Mouse (Mus musculus): ENCODE results near the gene Prkd3. TPM values are rescaled to one million over a fixed set of nuclear protein-coding genes. Genes with fewer than 3 reads are reported as not detected.

The Prkd3 gene
- polyA plus RNA-seq, 1 experiment from 2014 or later, result 46.5 TPM

DNA sequence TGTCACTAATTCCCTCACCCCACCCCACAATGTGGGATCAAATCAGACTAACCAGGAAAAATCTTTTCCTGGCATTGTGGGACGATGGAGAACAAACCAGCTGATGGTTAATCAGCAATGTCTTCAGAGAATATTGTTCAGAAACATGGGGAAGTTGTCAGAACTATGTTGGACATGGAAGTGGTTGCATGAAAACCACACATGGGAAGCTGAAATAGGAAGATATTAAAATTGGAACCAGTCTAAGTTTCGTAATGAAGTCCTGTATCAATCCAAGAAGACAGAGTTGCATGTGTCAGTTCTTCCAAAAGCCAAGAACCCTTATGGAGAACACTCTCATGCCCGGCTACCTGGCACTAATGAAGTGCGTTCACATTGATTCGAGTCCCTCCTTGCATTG is 11.0 kb upstream of the Prkd3 start:
- no peaks in the 10 kb centered on the region for H3K9me3 ChIP-seq (replicated peaks)
- no peaks in the 10 kb centered on the region for H3K36me3 ChIP-seq
- no peak overlapping the region for H3K4me2 ChIP-seq (replicated peaks)
- 82% methylated on average over 5 of the region's 5 CpGs for WGBS
- no peaks in the 10 kb centered on the region for H3K27me3 ChIP-seq
- no peak overlapping the region for H3K9ac ChIP-seq
- ATAC-seq (ENCODE audit: low FRiP score), result no peak
- no peak overlapping the region for H3K27ac ChIP-seq
- no peaks in the 10 kb centered on the region for H3K4me1 ChIP-seq
- no peak overlapping the region for H3K4me3 ChIP-seq

DNA sequence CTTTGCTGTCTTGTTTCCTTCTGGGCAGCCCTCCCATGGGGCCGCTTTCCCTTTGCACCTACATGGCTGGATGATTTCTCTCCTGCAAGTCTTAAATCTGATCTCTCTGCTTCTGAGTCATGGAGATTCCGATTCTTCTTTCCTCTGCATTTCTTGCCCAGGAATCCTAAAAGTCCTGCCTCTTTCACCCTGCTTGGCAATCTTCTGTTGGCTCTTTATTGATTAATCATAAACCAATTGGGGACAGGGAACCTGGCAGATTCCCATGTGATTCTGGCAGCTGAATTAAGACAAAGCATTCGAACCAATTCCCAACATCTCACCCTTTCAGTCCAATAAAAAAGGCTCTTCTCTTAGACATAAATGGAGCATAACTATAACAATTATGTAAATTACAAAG is 8.6 kb upstream of the Prkd3 start:
- Histone ChIP-seq H3K9ac (no peak overlapping the region), H3K9me3 (replicated peaks) (no peaks in the 10 kb centered on the region), H3K4me2 (replicated peaks) (no peak overlapping the region), H3K27ac (no peak overlapping the region), H3K36me3 (no peaks in the 10 kb centered on the region), H3K27me3 (no peaks in the 10 kb centered on the region), H3K4me1 (no peaks in the 10 kb centered on the region), H3K4me3 (no peak overlapping the region)
- 84% methylated on average over 3 of the region's 3 CpGs for WGBS
- no peak for ATAC-seq (ENCODE audit: low FRiP score)

DNA sequence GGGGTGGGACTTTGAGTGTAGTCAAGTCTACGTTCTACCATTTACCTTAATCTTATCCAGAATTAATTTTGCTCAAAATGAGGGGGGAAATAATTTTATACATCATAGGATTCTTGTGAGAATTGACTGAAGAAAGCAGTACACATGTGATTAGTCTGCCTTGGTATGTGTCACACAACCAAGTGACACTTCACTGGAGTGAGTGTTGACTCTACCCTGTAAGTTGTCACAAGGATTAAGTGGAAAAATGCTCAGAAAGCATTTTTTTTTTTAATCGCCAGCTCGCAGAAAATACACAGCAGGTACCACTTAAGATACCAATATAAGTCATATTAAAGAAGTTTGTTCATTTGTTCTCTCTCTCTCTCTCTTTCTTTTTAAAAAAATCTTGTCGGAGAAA is 3.9 kb upstream of the Prkd3 start:
- H3K9ac ChIP-seq, result no peak overlapping the region

DNA sequence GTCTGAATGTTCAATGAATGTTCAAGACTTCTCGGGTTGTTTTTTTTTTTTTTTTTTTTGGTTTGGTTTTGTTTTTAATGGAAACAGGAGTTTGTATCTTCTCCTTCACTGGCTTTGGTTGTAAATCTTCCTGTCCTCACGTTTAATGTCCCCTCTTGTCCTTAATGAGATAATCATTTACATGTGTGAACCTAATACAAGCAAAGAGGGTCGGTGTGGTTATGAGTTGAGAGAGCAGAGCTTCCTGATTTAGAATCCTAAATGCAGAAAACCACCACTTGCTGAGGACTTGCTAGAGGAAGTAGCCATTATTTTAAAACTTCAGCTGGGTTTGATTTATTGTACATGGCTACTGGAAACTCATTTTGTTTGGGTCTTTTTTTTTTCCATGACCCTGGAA is 2.1 kb upstream of the Prkd3 start:
- Histone ChIP-seq H3K36me3 (no peaks in the 10 kb centered on the region), H3K4me3 (no peak overlapping the region), H3K9me3 (replicated peaks) (no peaks in the 10 kb centered on the region), H3K4me1 (peaks cover 19% of the 10 kb centered on the region), H3K27ac (no peak overlapping the region), H3K4me2 (replicated peaks) (no peak overlapping the region), H3K9ac (no peak overlapping the region), H3K27me3 (peaks cover 6% of the 10 kb centered on the region)
- ATAC-seq (ENCODE audit: low FRiP score), result no peak
- WGBS, result 41% methylated on average over 3 of the region's 3 CpGs

More for the DNA sequence above, 3.9 kb upstream of the Prkd3 start:
- no peaks in the 10 kb centered on the region for H3K9me3 ChIP-seq (replicated peaks)
- no peak overlapping the region for H3K27ac ChIP-seq
- no peak for ATAC-seq (ENCODE audit: low FRiP score)
- no peak overlapping the region for H3K4me3 ChIP-seq
- 0 out of 2 replicates have a peak, but pooled peaks cover 4% of the 10 kb centered on the region for H3K4me1 ChIP-seq
- peaks cover 6% of the 10 kb centered on the region for H3K27me3 ChIP-seq
- no peaks in the 10 kb centered on the region for H3K36me3 ChIP-seq
- H3K4me2 ChIP-seq (replicated peaks), result no peak overlapping the region
- WGBS, result 84% methylated on average over 4 of the region's 4 CpGs

DNA sequence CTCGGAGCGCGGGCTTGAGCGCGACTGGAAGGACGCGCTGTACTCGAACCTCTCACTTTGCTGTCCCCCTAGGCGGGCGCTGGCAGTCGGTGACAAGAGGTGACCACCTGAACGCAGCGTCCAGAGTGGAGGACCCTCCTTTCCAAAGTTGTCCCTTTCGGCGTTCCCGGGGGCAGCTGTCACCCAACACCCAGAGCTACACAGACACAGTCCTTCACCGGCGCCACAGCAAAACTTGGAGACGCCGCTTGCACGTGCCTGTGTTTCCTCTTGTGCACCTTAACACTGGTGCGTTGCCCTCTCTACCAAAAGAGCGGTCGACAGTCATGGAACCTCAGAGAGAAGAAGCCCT is 344 bp upstream of the Prkd3 start:
- WGBS, result 1% methylated on average over 24 of the region's 24 CpGs
- Histone ChIP-seq H3K4me2 (replicated peaks) (peak overlapping the region; percentile 70), H3K4me3 (peak overlapping the region; percentile 84), H3K27ac (no peak overlapping the region), H3K27me3 (peaks cover 6% of the 10 kb centered on the region), H3K9ac (peak overlapping the region; percentile 83), H3K9me3 (replicated peaks) (no peaks in the 10 kb centered on the region), H3K36me3 (no peaks in the 10 kb centered on the region), H3K4me1 (peaks cover 22% of the 10 kb centered on the region)
- ATAC-seq (ENCODE audit: low FRiP score), result no peak; the same call in 1 of the 2 replicates

DNA sequence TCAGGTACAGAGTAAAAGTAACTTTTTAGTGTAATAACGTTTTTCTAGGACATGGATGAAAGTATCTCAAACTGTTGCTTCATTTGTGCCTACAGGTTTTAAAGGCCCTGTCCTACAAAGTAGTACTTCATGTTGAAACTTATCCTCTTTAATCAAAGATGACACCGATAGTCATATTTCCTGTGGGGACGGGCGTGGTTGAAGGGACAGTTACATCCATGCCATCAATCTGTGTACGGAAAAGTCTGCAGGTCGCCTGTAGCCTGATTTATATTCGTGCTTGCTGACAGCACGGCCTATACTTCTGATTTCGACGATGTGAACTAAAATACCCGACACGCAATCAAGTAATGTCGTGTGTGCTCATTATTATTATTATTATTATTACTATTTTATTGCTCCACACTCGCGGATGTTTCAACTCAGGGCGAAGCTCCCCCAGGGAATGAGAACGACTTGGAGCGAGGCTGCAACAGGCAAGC is 849 bp downstream of the Prkd3 start:
- Histone ChIP-seq H3K36me3 (no peaks in the 10 kb centered on the region), H3K27ac (peak overlapping the region; percentile 89), H3K9ac (peak overlapping the region; percentile 83), H3K4me3 (peak overlapping the region; percentile 84), H3K4me1 (peaks cover 22% of the 10 kb centered on the region), H3K27me3 (peaks cover 6% of the 10 kb centered on the region), H3K4me2 (replicated peaks) (peak overlapping the region; percentile 70), H3K9me3 (replicated peaks) (no peaks in the 10 kb centered on the region)
- peak; percentile 18; the same call in 1 of the 2 replicates for ATAC-seq (ENCODE audit: low FRiP score)
- 0% methylated on average over 18 of the region's 18 CpGs for WGBS

DNA sequence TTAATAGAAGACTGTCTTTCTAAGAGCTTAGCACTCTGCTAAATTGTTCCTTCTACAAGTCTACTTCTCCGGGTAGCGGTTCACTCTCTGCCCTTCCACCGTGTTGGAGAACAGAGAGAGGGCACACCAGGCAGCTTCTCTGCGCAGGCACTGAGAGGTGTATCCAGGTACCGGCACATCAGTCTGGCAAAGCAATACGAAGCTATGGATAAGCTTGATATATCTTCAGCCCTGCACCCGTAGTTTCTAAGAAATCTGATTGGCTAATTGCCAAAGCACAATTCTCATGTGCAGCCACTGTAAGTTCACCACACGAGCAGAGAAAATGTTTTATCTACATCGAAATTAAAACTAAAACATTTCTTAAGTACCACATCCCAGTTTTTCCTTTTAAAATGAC is 2.2 kb downstream of the Prkd3 start:
- Histone ChIP-seq H3K27me3 (peaks cover 6% of the 10 kb centered on the region), H3K9ac (no peak overlapping the region; the same call in 1 of the 2 replicates), H3K4me2 (replicated peaks) (peak overlapping the region; percentile 70), H3K4me3 (no peak overlapping the region), H3K9me3 (replicated peaks) (no peaks in the 10 kb centered on the region), H3K27ac (no peak overlapping the region), H3K36me3 (no peaks in the 10 kb centered on the region), H3K4me1 (peaks cover 22% of the 10 kb centered on the region)
- 69% methylated on average over 9 of the region's 9 CpGs for WGBS
- no peak for ATAC-seq (ENCODE audit: low FRiP score)

DNA sequence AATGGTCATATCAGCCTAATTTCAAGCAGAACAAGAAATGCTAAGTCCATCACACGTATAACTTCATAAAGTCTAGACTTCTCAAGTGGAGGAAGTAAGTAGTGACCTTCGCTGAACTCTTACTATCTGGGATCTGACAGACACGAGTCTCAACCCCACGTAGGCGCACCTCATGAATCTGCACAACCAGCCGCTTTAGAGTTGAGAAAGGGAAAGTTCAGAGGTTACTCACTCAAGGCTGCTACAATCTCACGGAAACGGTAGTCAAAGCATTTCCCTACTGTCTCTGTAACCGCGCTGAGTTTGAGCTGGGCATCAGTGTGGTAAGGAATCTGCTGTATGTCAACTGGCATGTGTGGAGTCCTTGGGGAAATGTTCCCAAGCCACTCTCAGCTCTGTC is 4.8 kb downstream of the Prkd3 start:
- H3K4me3 ChIP-seq, result no peak overlapping the region
- H3K4me1 ChIP-seq, result peaks cover 19% of the 10 kb centered on the region
- peaks cover 20% of the 10 kb centered on the region for H3K36me3 ChIP-seq
- WGBS, result 84% methylated on average over 10 of the region's 10 CpGs
- H3K4me2 ChIP-seq (replicated peaks), result no peak overlapping the region
- no peak for ATAC-seq (ENCODE audit: low FRiP score)
- H3K9me3 ChIP-seq (replicated peaks), result no peaks in the 10 kb centered on the region
- H3K27ac ChIP-seq, result no peak overlapping the region
- no peaks in the 10 kb centered on the region for H3K27me3 ChIP-seq
- H3K9ac ChIP-seq, result no peak overlapping the region

DNA sequence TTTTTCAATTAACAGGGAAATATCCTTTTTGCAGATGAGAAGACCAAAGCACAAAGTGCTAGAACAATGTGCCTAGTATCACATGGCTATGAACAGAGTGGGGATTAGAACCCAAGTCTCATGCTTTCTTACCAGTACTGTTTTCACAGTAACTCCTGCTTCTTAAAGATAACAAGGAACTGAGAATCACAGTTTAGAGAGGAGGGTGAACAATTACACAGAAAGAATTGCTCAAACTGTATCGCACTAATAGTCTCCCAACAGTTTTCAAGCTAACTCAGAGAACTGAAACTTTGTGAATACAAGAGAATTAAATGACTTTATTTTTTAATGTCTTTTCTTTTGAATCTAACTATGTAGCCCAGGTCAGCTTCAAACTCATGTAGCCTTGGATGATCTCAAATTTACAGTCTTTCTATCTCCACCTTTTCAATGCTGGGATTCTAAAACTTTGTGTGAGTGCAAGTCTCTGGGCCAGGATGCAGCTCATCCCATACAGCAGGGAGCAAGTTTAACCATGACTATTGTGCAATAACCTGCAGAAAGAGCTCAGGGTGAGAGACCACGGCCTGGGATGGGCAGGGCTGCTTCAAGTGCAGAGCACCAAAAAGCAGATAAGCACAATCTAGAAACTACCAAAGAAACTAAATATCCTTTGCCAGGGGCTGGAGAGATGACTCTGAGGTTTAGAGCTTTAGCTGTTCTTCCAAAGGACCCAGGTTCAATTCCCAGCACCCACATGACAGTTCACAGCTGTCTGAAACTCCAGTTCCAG is 5.5 kb downstream of the Prkd3 start:
- Histone ChIP-seq H3K9ac (no peak overlapping the region), H3K4me3 (no peak overlapping the region), H3K4me2 (replicated peaks) (no peak overlapping the region), H3K27me3 (no peaks in the 10 kb centered on the region), H3K27ac (no peak overlapping the region), H3K4me1 (peaks cover 19% of the 10 kb centered on the region), H3K36me3 (peaks cover 20% of the 10 kb centered on the region), H3K9me3 (replicated peaks) (no peaks in the 10 kb centered on the region)
- 91% methylated on average over 2 of the region's 2 CpGs for WGBS
- ATAC-seq (ENCODE audit: low FRiP score), result no peak

DNA sequence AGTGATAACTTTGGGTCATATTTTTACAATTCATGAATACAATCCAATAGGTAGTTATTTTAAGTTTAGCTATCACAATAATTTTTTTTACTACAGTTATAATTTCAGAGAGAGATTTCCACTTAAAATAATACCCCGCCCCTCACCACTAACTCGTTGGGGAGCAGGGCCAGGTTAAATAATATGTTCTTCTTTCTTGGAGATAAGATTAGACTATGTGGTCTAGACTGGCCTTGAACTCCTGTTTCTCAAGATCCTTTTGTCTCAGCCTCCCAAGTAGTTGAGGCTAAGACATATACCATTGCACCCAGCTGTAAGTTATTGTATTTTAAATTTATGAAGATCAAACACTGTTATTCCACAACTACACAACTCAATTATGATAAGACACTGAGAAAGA is 7.0 kb downstream of the Prkd3 start:
- H3K9me3 ChIP-seq (replicated peaks), result no peaks in the 10 kb centered on the region
- WGBS, result 96% methylated on average over 2 of the region's 2 CpGs
- no peak for ATAC-seq (ENCODE audit: low FRiP score)

DNA sequence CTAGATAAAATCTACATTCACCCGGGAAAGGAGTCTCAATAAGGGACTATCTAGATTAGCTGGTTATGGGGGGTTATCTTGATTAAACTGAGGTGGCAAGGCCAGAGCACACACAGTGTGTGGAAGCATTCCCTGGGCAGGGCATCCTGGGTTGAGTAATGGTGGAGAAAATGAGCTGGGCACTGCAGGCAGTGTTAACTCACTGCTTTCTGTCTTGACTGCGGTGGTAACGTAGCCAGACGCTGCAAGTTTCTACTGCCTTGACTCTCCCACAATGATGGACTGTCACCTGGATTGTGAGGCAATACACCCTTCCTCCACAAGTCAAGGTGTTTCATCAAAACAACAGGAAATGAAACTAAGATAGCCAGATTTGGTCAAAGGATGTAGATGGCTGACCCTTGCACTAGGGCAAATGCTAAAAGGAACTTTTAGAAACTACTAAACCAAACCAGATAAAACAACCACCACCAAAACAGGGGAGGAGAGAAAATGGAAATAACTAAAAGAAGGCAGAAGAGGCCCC is 20.8 kb downstream of the Prkd3 start:
- no peak overlapping the region for H3K9ac ChIP-seq
- 95% methylated on average over 4 of the region's 4 CpGs for WGBS
- ATAC-seq (ENCODE audit: low FRiP score), result no peak
- H3K9me3 ChIP-seq (replicated peaks), result no peaks in the 10 kb centered on the region
- H3K27ac ChIP-seq, result no peak overlapping the region
- H3K4me2 ChIP-seq (replicated peaks), result no peak overlapping the region
- H3K4me3 ChIP-seq, result no peak overlapping the region
- no peaks in the 10 kb centered on the region for H3K4me1 ChIP-seq
- no peaks in the 10 kb centered on the region for H3K27me3 ChIP-seq
- H3K36me3 ChIP-seq, result no peaks in the 10 kb centered on the region

More for the DNA sequence above, 7.0 kb downstream of the Prkd3 start:
- Histone ChIP-seq H3K36me3 (peaks cover 20% of the 10 kb centered on the region), H3K4me3 (no peak overlapping the region), H3K27ac (no peak overlapping the region), H3K27me3 (no peaks in the 10 kb centered on the region), H3K9ac (no peak overlapping the region), H3K4me2 (replicated peaks) (no peak overlapping the region), H3K4me1 (peaks cover 11% of the 10 kb centered on the region)

DNA sequence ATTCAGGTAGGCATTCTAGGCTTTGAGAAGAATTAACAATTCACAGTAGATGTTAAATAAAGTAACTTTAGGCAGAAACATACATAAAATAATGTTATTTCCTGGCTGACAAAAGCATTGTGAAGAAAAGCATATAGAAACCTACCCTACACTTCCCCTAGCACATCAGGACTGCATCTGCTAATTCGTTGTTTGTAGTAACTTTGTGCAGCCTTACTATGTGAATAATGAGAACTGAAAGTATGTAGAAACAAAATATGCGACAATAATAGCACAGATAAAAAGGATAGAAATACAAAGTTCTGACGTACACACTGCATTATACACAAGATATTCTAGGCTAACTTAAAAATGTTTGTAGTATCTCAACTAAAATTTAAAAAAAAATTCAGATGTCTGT is 21.4 kb downstream of the Prkd3 start:
- Histone ChIP-seq H3K4me1 (no peaks in the 10 kb centered on the region), H3K9me3 (replicated peaks) (no peaks in the 10 kb centered on the region), H3K4me2 (replicated peaks) (no peak overlapping the region), H3K36me3 (no peaks in the 10 kb centered on the region), H3K27ac (no peak overlapping the region), H3K27me3 (no peaks in the 10 kb centered on the region), H3K9ac (no peak overlapping the region), H3K4me3 (no peak overlapping the region)
- 90% methylated on average over 3 of the region's 3 CpGs for WGBS
- no peak for ATAC-seq (ENCODE audit: low FRiP score)

DNA sequence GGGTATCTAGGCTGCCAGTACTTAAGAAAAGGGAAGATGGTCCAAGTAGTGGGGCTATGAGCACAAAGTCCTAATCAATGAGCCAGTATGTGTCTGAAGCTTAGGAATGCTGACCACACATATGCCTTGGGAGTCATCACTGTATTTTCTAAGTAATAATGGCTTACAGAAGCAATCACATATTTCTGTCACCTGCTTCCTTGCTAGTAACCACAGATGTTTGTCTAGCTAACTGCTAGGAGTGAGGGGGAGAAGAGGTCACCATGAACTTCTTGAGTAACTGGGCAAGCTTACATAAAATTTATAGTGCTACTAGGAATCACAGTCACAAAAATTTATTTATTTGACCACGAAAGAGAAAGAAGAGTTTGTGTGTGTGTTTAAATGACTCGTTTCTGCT is 22.5 kb downstream of the Prkd3 start:
- no peak for ATAC-seq (ENCODE audit: low FRiP score)
- 90% methylated on average over 2 of the region's 2 CpGs for WGBS
- H3K27me3 ChIP-seq, result no peaks in the 10 kb centered on the region

More for the DNA sequence above, 22.5 kb downstream of the Prkd3 start:
- no peak overlapping the region for H3K4me3 ChIP-seq
- H3K27ac ChIP-seq, result no peak overlapping the region
- no peak overlapping the region for H3K4me2 ChIP-seq (replicated peaks)
- H3K9ac ChIP-seq, result no peak overlapping the region
- no peaks in the 10 kb centered on the region for H3K9me3 ChIP-seq (replicated peaks)
- no peaks in the 10 kb centered on the region for H3K4me1 ChIP-seq
- H3K36me3 ChIP-seq, result no peaks in the 10 kb centered on the region
